Mouse (Mus musculus) forebrain, embryonic 16.5 days (tissue): Measurements from ENCODE around the gene Tmtc1. TPM values are rescaled to one million over a fixed set of nuclear protein-coding genes. Genes with fewer than 3 reads are reported as not detected.

ENCODE experiments used
- ATAC-seq: fragments of 200-750 bp; cut with Nextera tagmentation; 2 replicates; pipeline ENCODE4 v1.8.0; 2017; ENCODE audit warnings: mild to moderate bottlenecking, moderate library complexity
- H3K27ac ChIP-seq: fragments of 300-500 bp; sonication (generic); 2 replicates; pipeline ENCODE4 v1.5.1; 2014; ENCODE audit warnings: low read length, control low read depth
- H3K27me3 ChIP-seq: fragments of 300-500 bp; sonication (generic); replicated peaks from 2 replicates; pipeline ENCODE4 v1.6.1; 2014; ENCODE audit warnings: low read length; ENCODE audit not compliant: control insufficient read depth, insufficient read depth
- H3K36me3 ChIP-seq: fragments of 300-500 bp; sonication (generic); 2 replicates; pipeline ENCODE4 v1.6.1; 2014; ENCODE audit not compliant: control insufficient read depth, insufficient read depth
- H3K4me1 ChIP-seq: fragments of 300-500 bp; sonication (generic); replicated peaks from 2 replicates; pipeline ENCODE4 v1.6.1; 2014; ENCODE audit warnings: low read length; ENCODE audit not compliant: control insufficient read depth, insufficient read depth
- H3K4me2 ChIP-seq: fragments of 300-500 bp; sonication (generic); 2 replicates; pipeline ENCODE4 v1.6.1; 2014; ENCODE audit warnings: mild to moderate bottlenecking, low read length, control low read depth
- H3K4me3 ChIP-seq: fragments of 300-500 bp; sonication (generic); replicated peaks from 2 replicates; pipeline ENCODE4 v1.5.1; 2014; ENCODE audit warnings: mild to moderate bottlenecking, low read length, control low read depth
- H3K9ac ChIP-seq: fragments of 300-500 bp; sonication (generic); replicated peaks from 2 replicates; pipeline ENCODE4 v1.6.1; 2014; ENCODE audit warnings: low read depth, low read length, control low read depth
- H3K9me3 ChIP-seq: fragments of 300-500 bp; sonication (generic); 2 replicates; pipeline ENCODE4 v1.6.1; 2016; ENCODE audit warnings: low read length; ENCODE audit not compliant: control insufficient read depth
- WGBS: fragments of 180-500 bp; shearing (Covaris S2); extraction: QIAGEN DNeasy Blood & Tissue Kit; methylation state at CpG from one replicate; pipeline ENCODE4 v1.1.7; 2014; 5-methylcytosine and 5-hydroxymethylcytosine counted together
- polyA plus RNA-seq: library from polyadenylated mRNA; unstranded; fragments of >200 nt; fragmentation: Nextera tagmentation; extraction: Ambion mirVana; gene quantifications from 2 replicates; pipeline ENCODE4 v1.2.1, GENCODE M21; 2015

Tmtc1 gene
- polyA plus RNA-seq, 1 experiment from 2014 or later = 3.9 TPM

DNA sequence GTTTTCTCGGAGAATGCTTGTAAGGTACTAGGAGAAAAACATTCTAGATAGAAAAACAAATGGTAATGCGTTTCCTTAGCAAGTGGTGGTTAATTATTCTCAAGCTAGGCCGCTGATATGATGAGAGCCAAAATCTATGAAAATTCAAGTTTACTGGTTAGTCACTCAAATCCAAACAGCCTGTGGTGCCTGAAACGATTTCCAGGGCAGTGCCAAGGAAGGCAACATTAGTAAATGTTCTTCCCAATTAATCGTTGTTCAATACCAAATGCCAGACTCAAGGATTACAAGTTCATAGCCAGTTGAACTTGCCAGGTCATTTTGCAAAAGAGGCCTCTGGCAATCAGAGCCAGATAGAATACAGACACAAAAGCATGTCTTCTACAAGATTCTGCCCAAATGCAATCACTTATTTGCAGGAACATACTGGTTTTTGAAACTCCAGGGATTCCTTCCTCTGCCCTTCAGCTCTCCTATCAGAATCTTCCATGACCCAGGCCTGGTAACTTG, 128.6 kb downstream of the Tmtc1 start:
- WGBS = 63% methylated on average over 5 of the region's 5 CpGs
- no peak overlapping the region for H3K4me3 ChIP-seq
- H3K27me3 ChIP-seq = no peaks in the 10 kb centered on the region
- H3K4me1 ChIP-seq = peaks cover 3% of the 10 kb centered on the region
- no peak overlapping the region for H3K27ac ChIP-seq
- H3K9me3 ChIP-seq = no peaks in the 10 kb centered on the region
- no peak for ATAC-seq
- H3K4me2 ChIP-seq = no peak overlapping the region
- H3K9ac ChIP-seq = no peak overlapping the region
- no peaks in the 10 kb centered on the region for H3K36me3 ChIP-seq

DNA sequence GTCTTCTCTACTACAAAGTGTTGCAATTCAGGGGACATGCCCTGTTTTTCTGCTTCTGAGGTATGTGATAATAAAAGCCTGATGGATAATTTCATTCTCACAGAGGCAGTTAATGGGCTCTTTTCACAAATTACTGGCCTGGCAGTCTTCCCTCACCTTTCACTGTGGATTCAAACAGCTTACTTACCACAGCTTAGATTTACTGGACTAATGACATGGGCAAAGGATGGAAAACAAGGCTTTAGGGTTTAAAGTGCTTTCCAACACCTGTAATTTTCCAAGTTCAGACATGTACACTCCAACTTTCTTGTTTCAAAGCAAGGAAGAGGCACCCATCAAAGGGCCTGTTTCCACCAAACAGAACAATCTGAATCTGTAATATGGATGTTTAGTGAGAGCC, 129.1 kb downstream of the Tmtc1 start:
- Histone ChIP-seq H3K4me3 (no peak overlapping the region), H3K27ac (no peak overlapping the region), H3K36me3 (no peaks in the 10 kb centered on the region), H3K4me1 (peaks cover 5% of the 10 kb centered on the region), H3K27me3 (no peaks in the 10 kb centered on the region), H3K9ac (no peak overlapping the region), H3K4me2 (no peak overlapping the region), H3K9me3 (no peaks in the 10 kb centered on the region)
- no peak for ATAC-seq

DNA sequence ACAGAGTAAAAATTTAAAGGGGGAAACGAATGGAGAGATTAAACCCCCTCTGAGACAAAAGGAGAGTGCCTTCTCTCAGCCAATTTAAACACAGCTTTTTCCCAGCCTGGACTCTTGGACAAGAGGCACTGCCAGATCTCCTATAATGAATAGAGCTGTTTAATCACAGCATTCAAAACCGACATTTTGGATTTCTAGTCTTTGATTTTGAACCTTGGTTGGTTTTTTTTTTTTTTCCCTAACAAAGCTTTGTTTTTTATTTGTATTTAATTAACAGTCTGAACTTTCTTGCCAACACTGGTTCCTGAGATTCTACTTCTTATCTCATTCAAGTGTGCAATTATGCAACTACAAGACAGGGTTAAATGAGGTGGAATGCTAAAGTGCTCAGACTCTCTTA, 133.2 kb downstream of the Tmtc1 start:
- H3K27ac ChIP-seq = no peak overlapping the region
- peaks cover 5% of the 10 kb centered on the region for H3K4me1 ChIP-seq
- H3K27me3 ChIP-seq = no peaks in the 10 kb centered on the region
- H3K9me3 ChIP-seq = no peaks in the 10 kb centered on the region
- no peak overlapping the region for H3K4me3 ChIP-seq
- no peaks in the 10 kb centered on the region for H3K36me3 ChIP-seq
- ATAC-seq = no peak
- no peak overlapping the region for H3K4me2 ChIP-seq
- WGBS = 1% methylated on average over 2 of the region's 2 CpGs
- no peak overlapping the region for H3K9ac ChIP-seq

DNA sequence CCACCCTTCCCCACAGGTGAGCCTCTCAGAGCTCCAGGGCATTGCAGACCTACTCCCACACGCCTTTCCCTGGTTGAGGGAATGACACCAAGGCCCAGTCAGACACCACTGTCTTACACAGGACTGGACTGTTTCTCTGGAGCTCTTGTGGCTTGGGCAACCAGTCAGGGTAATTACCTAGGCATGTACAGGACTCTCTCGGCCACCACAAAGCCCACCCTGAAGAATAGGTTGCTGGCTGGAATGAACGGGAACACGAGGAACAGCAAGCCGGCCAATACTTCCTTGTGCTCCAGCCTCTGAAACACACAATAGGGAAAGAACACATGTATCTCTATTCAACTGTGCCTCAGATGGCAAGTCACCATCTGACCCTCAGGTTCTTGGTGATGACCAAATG, 138.4 kb downstream of the Tmtc1 start:
- no peak overlapping the region for H3K4me3 ChIP-seq
- ATAC-seq = no peak
- no peak overlapping the region for H3K27ac ChIP-seq
- peaks cover 4% of the 10 kb centered on the region for H3K4me1 ChIP-seq
- H3K9ac ChIP-seq = no peak overlapping the region
- H3K4me2 ChIP-seq = no peak overlapping the region
- H3K36me3 ChIP-seq = no peaks in the 10 kb centered on the region
- H3K27me3 ChIP-seq = no peaks in the 10 kb centered on the region
- WGBS = 87% methylated on average over 5 of the region's 5 CpGs
- no peaks in the 10 kb centered on the region for H3K9me3 ChIP-seq

DNA sequence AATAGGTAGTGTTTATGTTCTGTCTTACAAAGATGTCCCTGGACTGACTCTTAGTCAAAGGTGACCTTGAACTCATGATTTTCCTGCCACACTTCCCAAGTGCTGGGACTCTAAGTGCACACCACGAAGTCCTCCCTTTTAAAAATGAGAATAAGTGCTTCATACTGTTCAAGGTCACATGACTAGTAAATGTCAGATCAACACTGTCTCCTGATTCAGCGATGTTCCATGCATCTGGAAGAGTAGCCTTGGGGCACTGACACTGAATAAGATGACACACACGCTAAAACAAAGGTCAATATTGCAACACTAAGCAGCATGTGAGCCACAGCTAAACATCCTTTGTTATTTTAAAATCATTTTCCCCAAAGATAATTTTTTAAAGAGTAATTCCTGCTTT, 139.0 kb downstream of the Tmtc1 start:
- no peak overlapping the region for H3K4me3 ChIP-seq
- no peaks in the 10 kb centered on the region for H3K27me3 ChIP-seq
- no peak overlapping the region for H3K27ac ChIP-seq
- H3K9me3 ChIP-seq = no peaks in the 10 kb centered on the region
- no peak overlapping the region for H3K9ac ChIP-seq
- H3K36me3 ChIP-seq = no peaks in the 10 kb centered on the region
- no peak overlapping the region for H3K4me2 ChIP-seq
- H3K4me1 ChIP-seq = no peaks in the 10 kb centered on the region
- no peak for ATAC-seq
- WGBS = 86% methylated on average over 3 of the region's 3 CpGs

DNA sequence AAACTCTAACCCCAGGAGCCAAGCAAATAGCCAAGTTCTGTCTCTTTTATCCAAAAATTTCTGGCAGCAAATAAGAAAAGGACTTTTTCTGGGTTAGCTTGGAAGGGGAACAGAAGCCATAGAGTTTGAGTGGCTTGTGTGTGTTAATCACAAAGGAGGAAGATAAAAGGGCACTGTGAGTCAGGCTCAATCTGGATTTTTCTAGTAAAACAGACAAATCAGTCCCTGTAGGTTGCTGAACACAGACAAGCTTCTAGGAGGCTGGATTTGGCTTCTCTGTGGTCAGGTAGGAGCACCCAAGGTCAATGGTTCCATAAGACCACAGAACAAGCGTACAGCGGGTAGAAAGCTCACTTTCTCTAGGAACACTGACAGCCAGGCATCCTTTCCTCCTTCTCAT, 141.9 kb downstream of the Tmtc1 start:
- H3K9me3 ChIP-seq = no peaks in the 10 kb centered on the region
- no peak for ATAC-seq
- no peak overlapping the region for H3K27ac ChIP-seq
- no peaks in the 10 kb centered on the region for H3K4me1 ChIP-seq
- no peak overlapping the region for H3K4me3 ChIP-seq
- no peak overlapping the region for H3K9ac ChIP-seq
- H3K36me3 ChIP-seq = no peaks in the 10 kb centered on the region
- 74% methylated on average over 2 of the region's 2 CpGs for WGBS
- no peaks in the 10 kb centered on the region for H3K27me3 ChIP-seq
- no peak overlapping the region for H3K4me2 ChIP-seq

DNA sequence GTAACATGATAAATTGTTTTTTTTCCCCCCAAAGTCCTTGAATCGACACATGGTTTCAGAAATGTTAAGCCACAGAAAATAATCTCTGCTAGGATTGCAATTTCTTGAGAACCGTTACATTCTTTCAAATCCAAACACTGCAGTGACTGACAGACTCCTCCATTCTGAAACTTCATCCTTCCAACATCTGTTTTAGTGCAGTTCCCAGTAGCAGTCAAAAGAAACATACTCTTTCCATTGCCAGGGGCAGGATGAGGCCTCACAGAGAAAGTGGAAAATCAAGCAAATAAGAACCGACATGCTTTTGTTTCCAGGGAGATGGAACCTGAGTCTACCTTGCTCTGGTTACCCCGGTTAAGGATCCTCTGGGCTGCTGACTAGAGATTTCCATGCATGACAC, 147.1 kb downstream of the Tmtc1 start:
- Histone ChIP-seq H3K9ac (no peak overlapping the region), H3K4me3 (no peak overlapping the region), H3K36me3 (no peaks in the 10 kb centered on the region), H3K4me1 (no peaks in the 10 kb centered on the region), H3K4me2 (no peak overlapping the region), H3K9me3 (no peaks in the 10 kb centered on the region), H3K27me3 (no peaks in the 10 kb centered on the region), H3K27ac (no peak overlapping the region)
- 79% methylated on average over 4 of the region's 4 CpGs for WGBS
- no peak for ATAC-seq

DNA sequence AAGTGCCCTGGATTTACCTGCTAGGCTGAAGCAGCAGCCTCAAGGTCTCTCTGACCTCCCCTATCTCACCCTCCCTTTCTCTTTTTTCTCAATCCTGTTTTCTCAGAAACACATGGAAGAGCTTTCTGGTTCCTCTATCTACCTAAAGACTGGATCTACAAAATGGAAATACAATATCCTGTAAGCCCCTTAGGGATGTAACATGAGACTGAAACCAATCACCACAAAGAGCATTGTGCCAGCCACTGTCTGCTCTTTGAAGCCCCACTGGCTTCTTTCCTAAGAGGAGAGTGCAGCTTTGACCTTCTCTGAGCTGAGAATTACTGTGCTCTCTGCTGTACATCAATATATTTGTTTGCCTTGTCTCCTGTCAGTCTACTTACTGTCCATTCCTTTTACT, 147.8 kb downstream of the Tmtc1 start:
- H3K27ac ChIP-seq = no peak overlapping the region
- no peaks in the 10 kb centered on the region for H3K36me3 ChIP-seq
- no peak for ATAC-seq
- H3K4me3 ChIP-seq = no peak overlapping the region
- H3K27me3 ChIP-seq = no peaks in the 10 kb centered on the region
- H3K4me1 ChIP-seq = no peaks in the 10 kb centered on the region
- no peaks in the 10 kb centered on the region for H3K9me3 ChIP-seq
- H3K9ac ChIP-seq = no peak overlapping the region
- no peak overlapping the region for H3K4me2 ChIP-seq

DNA sequence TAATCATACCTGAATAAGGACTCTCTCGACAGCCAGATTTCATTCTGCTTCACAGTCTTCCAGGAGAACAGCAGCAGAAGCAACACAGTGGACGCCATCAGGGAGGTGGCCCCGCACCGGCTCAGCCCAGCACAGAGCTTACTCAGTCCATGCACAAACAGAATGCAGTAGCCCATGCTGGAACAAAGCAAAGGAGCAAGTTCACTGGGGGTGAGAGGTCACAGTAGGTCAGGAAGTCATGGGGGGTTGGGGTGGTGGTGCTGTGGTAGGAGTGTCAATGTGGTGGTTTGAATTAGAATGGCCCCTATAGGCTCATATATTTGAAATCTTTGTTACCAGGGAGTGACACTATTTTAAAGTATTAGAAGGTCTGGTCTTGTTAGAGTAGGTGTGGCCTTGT, 149.7 kb downstream of the Tmtc1 start:
- no peak overlapping the region for H3K9ac ChIP-seq
- H3K4me1 ChIP-seq = no peaks in the 10 kb centered on the region
- WGBS = 55% methylated on average over 4 of the region's 4 CpGs
- no peaks in the 10 kb centered on the region for H3K27me3 ChIP-seq
- no peak overlapping the region for H3K4me3 ChIP-seq
- H3K27ac ChIP-seq = no peak overlapping the region
- H3K4me2 ChIP-seq = no peak overlapping the region
- H3K36me3 ChIP-seq = no peaks in the 10 kb centered on the region
- no peak for ATAC-seq
- no peaks in the 10 kb centered on the region for H3K9me3 ChIP-seq

DNA sequence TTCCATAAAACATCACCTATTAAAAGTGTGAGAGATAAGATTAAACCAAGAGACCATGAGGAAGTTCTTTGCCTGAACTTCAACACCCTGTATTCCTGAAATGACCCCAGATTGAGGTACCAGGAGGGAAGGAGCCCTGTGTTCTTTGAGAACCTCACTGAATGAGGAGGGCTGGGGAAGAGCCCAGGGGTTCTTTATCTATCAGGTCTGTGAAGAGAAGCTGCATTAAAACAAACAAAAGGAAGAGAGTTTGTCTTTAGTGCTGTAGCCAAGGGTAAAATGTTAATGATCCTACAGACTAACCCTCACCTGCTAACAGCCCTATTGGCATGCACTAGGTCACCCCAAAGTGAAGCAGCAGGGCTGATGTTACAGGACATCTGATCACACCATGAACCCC, 153.3 kb downstream of the Tmtc1 start:
- Histone ChIP-seq H3K36me3 (no peaks in the 10 kb centered on the region), H3K9ac (no peak overlapping the region), H3K27me3 (no peaks in the 10 kb centered on the region), H3K9me3 (no peaks in the 10 kb centered on the region), H3K4me1 (no peaks in the 10 kb centered on the region), H3K4me3 (no peak overlapping the region), H3K4me2 (no peak overlapping the region), H3K27ac (no peak overlapping the region)
- no peak for ATAC-seq
